Mouse (Mus musculus): ENCODE measurements around the gene Gm11565. TPM values are rescaled to one million over a fixed set of nuclear protein-coding genes. Genes with fewer than 3 reads are reported as not detected.
"Not testable (repeated sequence)": the region's sequence is repeated elsewhere in the genome, so short reads cannot be mapped to it uniquely, and the experiment has no call there.

The Gm11565 gene
- total RNA-seq (2021) = not detected
- long read RNA-seq, experiment 1 = 0 reads
- long read RNA-seq, experiment 2 = 0 reads

DNA sequence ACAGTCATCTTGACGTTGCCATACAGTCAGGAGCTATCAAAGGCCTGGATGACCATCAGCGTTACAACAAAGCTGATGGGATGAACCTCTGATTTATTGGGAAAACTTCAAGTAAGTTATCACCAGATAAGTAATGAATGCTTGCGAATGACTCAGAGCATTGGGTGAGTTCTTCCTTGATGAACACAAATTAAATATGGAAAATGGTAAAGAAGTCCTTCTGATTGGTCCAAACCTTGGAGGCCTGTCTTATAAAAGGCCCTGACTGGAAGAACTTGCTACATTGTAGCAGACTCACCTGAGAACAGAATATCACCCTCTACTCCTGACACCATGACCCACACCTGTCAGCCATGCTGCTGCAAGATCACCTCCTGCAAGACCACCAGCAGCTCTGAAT lies at the start of gene Gm11565:
Gene Gm11565 (plus strand): TSS at position 301 of the 400 bp plus-strand sequence.
- DNase-seq (ENCODE audit: low spot score in 2 of 2) = no peak

DNA sequence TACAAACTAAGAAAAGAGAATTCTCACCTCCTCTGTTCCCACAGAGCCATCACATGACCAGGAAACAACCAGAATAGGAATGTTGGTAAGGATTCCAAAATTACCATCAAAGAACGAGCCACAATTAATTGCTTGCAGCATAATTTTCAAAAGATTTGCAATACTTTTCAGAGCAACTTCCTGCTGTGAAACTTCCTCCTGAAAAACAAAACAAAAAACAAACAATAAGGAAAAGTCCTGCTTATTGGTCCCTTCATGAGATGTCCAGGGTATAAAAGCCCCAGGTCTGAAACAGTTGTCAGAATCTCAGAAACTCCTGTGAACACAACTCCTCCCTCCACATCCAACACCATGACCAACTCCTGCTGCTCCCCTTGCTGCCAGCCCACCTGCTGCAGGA lies 41.5 kb upstream of the Gm11565 start, which contains the start of gene Krtap9-1:
Gene Krtap9-1 (plus strand): TSS at position 301 of the 400 bp plus-strand sequence.
- DNase-seq (ENCODE audit: low spot score in 2 of 2) = not testable (repeated sequence)

DNA sequence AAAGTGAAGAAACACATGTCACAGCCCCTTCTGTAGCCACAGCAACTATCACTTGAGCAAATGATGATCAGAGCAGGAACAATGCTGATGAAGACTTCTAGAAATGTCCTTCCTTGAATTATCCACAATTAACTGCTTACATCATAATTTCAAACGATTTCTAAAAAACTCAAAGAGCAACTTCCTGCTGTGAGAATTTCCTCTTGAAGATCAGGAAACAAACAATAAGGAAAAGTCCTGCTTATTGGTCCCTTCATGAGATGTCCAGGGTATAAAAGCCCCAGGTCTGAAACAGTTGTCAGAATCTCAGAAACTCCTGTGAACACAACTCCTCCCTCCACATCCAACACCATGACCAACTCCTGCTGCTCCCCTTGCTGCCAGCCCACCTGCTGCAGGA lies 35.7 kb upstream of the Gm11565 start, which contains the start of gene Gm11567:
Gene Gm11567 (plus strand): TSS at position 301 of the 400 bp plus-strand sequence.
- DNase-seq (ENCODE audit: low spot score in 2 of 2) = not testable (repeated sequence)

DNA sequence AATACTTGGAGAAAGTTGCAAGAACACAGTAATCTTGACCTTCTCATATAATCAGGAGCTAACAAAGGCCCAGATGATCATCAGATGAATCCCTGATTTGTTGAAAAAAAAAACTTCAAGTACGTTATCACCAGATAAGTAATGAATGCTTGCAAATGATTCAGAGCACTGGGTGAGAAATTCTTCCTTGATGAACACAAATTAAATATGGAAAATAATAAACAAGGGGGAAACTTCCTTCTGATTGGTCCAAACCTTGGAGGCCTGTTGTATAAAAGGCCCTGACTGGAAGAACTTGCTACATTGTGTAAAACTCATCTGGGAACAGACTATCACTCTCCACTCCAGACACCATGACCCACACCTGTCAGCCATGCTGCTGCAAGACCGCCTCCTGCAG lies 6.9 kb upstream of the Gm11565 start, which contains the start of gene Krtap31-1:
Gene Krtap31-1 (plus strand): TSS at position 301 of the 400 bp plus-strand sequence.
- DNase-seq (ENCODE audit: low spot score in 2 of 2) = no peak

DNA sequence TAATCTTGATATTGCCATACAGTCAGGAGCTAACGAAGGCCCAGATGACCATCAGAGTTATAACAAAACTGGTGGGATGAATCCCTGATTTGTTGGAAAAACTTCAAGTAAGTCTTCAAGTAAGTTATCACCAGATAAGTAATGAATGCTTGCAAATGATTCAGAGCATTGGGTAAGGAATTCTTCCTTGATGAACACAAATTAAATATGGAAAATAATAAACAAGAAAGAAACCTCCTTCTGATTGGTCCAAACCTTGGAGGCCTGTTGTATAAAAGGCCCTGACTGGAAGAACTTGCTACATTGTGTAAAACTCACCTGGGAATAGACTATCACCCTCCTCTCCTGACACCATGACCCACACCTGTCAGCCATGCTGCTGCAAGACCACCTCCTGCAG lies 21.4 kb downstream of the Gm11565 start, which contains the start of gene Krtap31-2:
Gene Krtap31-2 (plus strand): TSS at position 301 of the 400 bp plus-strand sequence.
- DNase-seq (ENCODE audit: low spot score in 2 of 2) = no peak

DNA sequence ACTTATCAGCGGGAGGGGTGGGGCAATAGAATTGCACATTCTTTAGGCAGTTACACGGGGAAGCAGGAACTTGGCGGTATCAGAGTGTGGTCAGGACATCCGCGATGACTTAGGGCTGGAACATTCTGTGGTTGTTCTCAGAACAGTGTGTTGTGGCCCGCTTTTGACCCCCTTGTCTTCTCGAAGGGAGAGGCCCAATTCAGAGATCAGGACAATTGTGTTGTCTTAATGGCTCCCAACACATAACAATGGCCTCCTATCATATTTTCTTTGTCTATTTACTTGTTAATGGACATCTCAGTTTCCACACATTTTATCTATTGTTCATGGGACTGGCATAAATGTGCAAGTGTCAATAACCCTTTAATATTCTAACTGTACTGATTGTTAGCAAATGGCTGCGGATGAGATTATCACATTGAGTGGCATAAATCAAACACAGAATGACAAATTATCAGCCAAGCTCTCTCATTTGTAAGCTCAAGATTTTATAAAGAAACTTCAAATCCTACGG lies 23.3 kb downstream of the Gm11565 start:
- no peak for DNase-seq (ENCODE audit: low spot score in 2 of 2)

DNA sequence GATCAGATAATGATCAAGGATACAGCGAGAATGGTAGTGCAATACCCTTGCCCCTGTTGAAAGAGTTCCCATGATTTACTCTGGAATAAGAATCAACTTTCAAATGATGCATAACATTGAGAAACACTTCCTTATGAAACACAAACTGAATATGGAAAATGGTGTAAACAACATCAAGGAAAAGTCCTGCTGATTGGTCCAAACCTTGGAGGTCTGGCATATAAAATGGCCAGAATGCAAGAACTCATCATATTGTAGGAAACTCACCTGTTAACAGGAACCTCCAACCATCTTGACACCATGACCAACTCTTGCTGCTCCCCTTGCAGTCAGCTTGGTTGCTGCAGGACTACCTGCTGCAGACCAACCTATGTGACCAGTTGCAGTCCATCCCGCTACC lies 33.6 kb downstream of the Gm11565 start, which contains the start of gene Krtap9-5:
Gene Krtap9-5 (plus strand): TSS at position 301 of the 400 bp plus-strand sequence.
- no peak for DNase-seq (ENCODE audit: low spot score in 2 of 2)

DNA sequence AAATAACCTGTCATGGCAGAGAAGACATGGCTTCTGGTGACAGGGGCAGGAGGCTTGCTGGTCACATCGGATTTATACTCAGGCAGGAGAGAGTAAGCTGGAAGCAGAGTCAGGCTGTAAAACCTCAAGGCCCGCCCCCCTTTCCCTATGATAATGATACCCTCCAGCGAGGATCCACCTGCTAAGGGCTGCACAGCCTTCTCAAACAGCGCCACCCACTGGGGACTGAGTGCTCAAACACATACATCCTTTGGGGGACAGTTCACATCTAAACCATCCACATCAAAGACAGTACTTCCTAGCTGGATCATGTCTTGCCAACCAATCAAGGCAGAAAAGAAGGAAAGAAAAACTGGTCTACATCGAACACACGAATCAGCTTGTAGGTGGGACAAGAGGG lies 49.7 kb downstream of the Gm11565 start:
- no peak for DNase-seq (ENCODE audit: low spot score in 2 of 2)

Other genes with a start within 250 kb of the Gm11565 start
- not detected for gene Krtap4-6, start 248.8 kb upstream of the Gm11565 start, total RNA-seq (2021)
- not detected for gene Gm14190, start 224.0 kb upstream of the Gm11565 start, total RNA-seq (2021)
- not detected for gene Gm14180, start 180.5 kb upstream of the Gm11565 start, total RNA-seq (2021)
- gene Gm11595, start 141.8 kb upstream of the Gm11565 start, total RNA-seq (2021) = not detected
- not detected for gene Krtap4-8, start 134.0 kb upstream of the Gm11565 start, total RNA-seq (2021)
- gene Krtap4-9, start 129.6 kb upstream of the Gm11565 start, total RNA-seq (2021) = not detected
- gene Gm11596, start 121.3 kb upstream of the Gm11565 start, total RNA-seq (2021) = not detected
- not detected for gene Gm11569, start 115.8 kb upstream of the Gm11565 start, total RNA-seq (2021)
- gene Gm11554, start 110.3 kb upstream of the Gm11565 start, total RNA-seq (2021) = not detected
- gene Krtap4-13, start 104.9 kb upstream of the Gm11565 start, total RNA-seq (2021) = not detected
- gene Gm11564, start 99.1 kb upstream of the Gm11565 start, total RNA-seq (2021) = not detected
- gene 2300003K06Rik, start 76.7 kb upstream of the Gm11565 start, total RNA-seq (2021) = not detected
- not detected for gene Krtap4-16, start 63.1 kb upstream of the Gm11565 start, total RNA-seq (2021)
- not detected for gene Gm11568, start 56.8 kb upstream of the Gm11565 start, total RNA-seq (2021)
- gene Gm11559, start 50.3 kb upstream of the Gm11565 start, total RNA-seq (2021) = not detected
- gene Krtap9-1, start 41.4 kb upstream of the Gm11565 start, total RNA-seq (2021) = not detected
- not detected for gene Gm11567, start 35.6 kb upstream of the Gm11565 start, total RNA-seq (2021)
- not detected for gene Krtap31-1, start 6.8 kb upstream of the Gm11565 start, total RNA-seq (2021)
- gene Krtap31-2, start 21.5 kb downstream of the Gm11565 start, total RNA-seq (2021) = not detected
- not detected for gene Krtap9-5, start 33.7 kb downstream of the Gm11565 start, total RNA-seq (2021)
- not detected for gene Krtap29-1, start 64.3 kb downstream of the Gm11565 start, total RNA-seq (2021)
- gene Krtap16-1, start 71.8 kb downstream of the Gm11565 start, total RNA-seq (2021) = not detected
- not detected for gene Krtap17-1, start 79.2 kb downstream of the Gm11565 start, total RNA-seq (2021)
- not detected for gene Krt33a, start 101.5 kb downstream of the Gm11565 start, total RNA-seq (2021)
- under 1 TPM in 1 of 2 experiments, not detected in 1; 0.22 TPM for gene Krt33b, start 115.1 kb downstream of the Gm11565 start, total RNA-seq (2021)
- not detected for gene Krt34, start 126.8 kb downstream of the Gm11565 start, total RNA-seq (2021)
- not detected for gene Krt31, start 135.8 kb downstream of the Gm11565 start, total RNA-seq (2021)
- not detected for gene Krt32, start 173.5 kb downstream of the Gm11565 start, total RNA-seq (2021)
- gene Krt35, start 181.5 kb downstream of the Gm11565 start, total RNA-seq (2021) = under 1 TPM; 0.15 to 0.31 TPM
- not detected for gene Krt36, start 190.9 kb downstream of the Gm11565 start, total RNA-seq (2021)
- not detected for gene Krt13, start 206.8 kb downstream of the Gm11565 start, total RNA-seq (2021)
- 1 to 10 TPM in 1 of 2 experiments, under 1 TPM in 1; 0.27 to 1.1 TPM for gene Krt15, start 221.2 kb downstream of the Gm11565 start, total RNA-seq (2021)
- gene Krt19, start 233.9 kb downstream of the Gm11565 start, total RNA-seq (2021) = 1 to 10 TPM in 1 of 2 experiments, under 1 TPM in 1; 0.71 to 1.3 TPM